Mouse (Mus musculus) embryo, embryonic 10.5 days (tissue): Measurements from ENCODE around the gene Plekhh3.

Experiments
- DNase-seq: peaks from one replicate; pipeline ENCODE4 v3.0.0-alpha.2; 2015; ENCODE audit warnings: low spot score

Plekhh3 gene

GRCm38 (mm10) chr11:101170811-101171610 lies at the start of gene Plekhh3:
Gene Plekhh3, minus strand, starts transcription at chr11:101171351.
- peak; percentile 98 for DNase-seq

- no peak for DNase-seq
Observed at GRCm38 (mm10) chr11:101220853-101221252, 49.7 kb upstream of the Plekhh3 start.

- DNase-seq: no peak
Observed at GRCm38 (mm10) chr11:101218436-101219055, 47.4 kb upstream of the Plekhh3 start.

GRCm38 (mm10) chr11:101216936-101217335 lies 45.8 kb upstream of the Plekhh3 start:
- no peak for DNase-seq

GRCm38 (mm10) chr11:101211970-101212369 lies 40.8 kb upstream of the Plekhh3 start:
- peak; percentile 92 for DNase-seq

GRCm38 (mm10) chr11:101200986-101201385 lies 29.8 kb upstream of the Plekhh3 start:
- DNase-seq: peak; percentile 79

- DNase-seq: no peak
Observed at GRCm38 (mm10) chr11:101199555-101199954, 28.4 kb upstream of the Plekhh3 start.

- DNase-seq: no peak
Observed at GRCm38 (mm10) chr11:101196175-101196574, 25.0 kb upstream of the Plekhh3 start.

- no peak for DNase-seq
Observed at GRCm38 (mm10) chr11:101195571-101195970, 24.4 kb upstream of the Plekhh3 start.

- no peak for DNase-seq
Observed at GRCm38 (mm10) chr11:101195101-101195500, 23.9 kb upstream of the Plekhh3 start.

GRCm38 (mm10) chr11:101194643-101195042 lies 23.5 kb upstream of the Plekhh3 start:
- no peak for DNase-seq

- no peak for DNase-seq
Observed at GRCm38 (mm10) chr11:101194137-101194536, 23.0 kb upstream of the Plekhh3 start.

- no peak for DNase-seq
Observed at GRCm38 (mm10) chr11:101193076-101193475, 21.9 kb upstream of the Plekhh3 start.

GRCm38 (mm10) chr11:101192646-101193045 lies 21.5 kb upstream of the Plekhh3 start:
- DNase-seq: no peak

GRCm38 (mm10) chr11:101191919-101192470 lies 20.8 kb upstream of the Plekhh3 start:
- no peak for DNase-seq

- DNase-seq: peak; percentile 47
Observed at GRCm38 (mm10) chr11:101190913-101191907, 20.1 kb upstream of the Plekhh3 start.

- no peak for DNase-seq
Observed at GRCm38 (mm10) chr11:101190181-101190912, 19.2 kb upstream of the Plekhh3 start.

- DNase-seq: peak; percentile 76
Observed at GRCm38 (mm10) chr11:101189495-101190180, 18.5 kb upstream of the Plekhh3 start.

- no peak for DNase-seq
Observed at GRCm38 (mm10) chr11:101188166-101188805, 17.1 kb upstream of the Plekhh3 start.

GRCm38 (mm10) chr11:101187541-101187940 lies 16.4 kb upstream of the Plekhh3 start:
- DNase-seq: no peak
